Mouse (Mus musculus): ENCODE data around the gene Leng8.
"Not testable (repeated sequence)": the region's sequence is repeated elsewhere in the genome, so short reads cannot be mapped to it uniquely, and the experiment has no call there.

Leng8 gene

GRCm38 (mm10) chr7:4148341-4149208, 11.7 kb downstream of the Leng8 start:
- no peak for DNase-seq

- peak; percentile 82 for DNase-seq
Measured at GRCm38 (mm10) chr7:4149209-4150054, 12.6 kb downstream of the Leng8 start.

- peak; percentile 55 for DNase-seq
Measured at GRCm38 (mm10) chr7:4150059-4150541, 13.3 kb downstream of the Leng8 start, which contains the start of gene Leng9. Leng9 (minus strand) TSS chr7:4150374.

- no peak for DNase-seq
Measured at GRCm38 (mm10) chr7:4150811-4151221, 14.0 kb downstream of the Leng8 start.

- DNase-seq, result no peak
Measured at GRCm38 (mm10) chr7:4151241-4151640, 14.4 kb downstream of the Leng8 start.

DNA sequence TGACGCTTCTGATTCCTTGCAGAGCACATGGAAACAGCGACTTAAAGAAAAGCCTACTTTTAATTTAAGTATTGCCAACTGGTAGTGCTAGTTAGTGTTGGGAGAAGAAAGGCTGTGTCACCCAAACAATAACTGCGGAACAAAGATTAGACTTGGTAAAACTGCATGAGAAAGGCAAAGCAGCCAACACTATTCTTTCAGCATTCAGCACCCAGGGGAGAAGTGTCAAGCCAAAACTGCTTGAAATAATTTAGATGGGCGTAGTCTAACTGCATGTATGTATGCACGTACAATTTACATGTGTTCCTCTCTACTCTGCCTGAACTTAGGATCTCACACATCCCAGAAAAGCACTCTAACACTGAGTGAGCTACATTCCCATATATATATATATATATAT, 17.5 kb downstream of the Leng8 start:
- DNase-seq, result no peak

- no peak for DNase-seq
Measured at GRCm38 (mm10) chr7:4154976-4155375, 18.1 kb downstream of the Leng8 start.

- not testable (repeated sequence) for DNase-seq
Measured at GRCm38 (mm10) chr7:4161596-4161995, 24.8 kb downstream of the Leng8 start.

DNA sequence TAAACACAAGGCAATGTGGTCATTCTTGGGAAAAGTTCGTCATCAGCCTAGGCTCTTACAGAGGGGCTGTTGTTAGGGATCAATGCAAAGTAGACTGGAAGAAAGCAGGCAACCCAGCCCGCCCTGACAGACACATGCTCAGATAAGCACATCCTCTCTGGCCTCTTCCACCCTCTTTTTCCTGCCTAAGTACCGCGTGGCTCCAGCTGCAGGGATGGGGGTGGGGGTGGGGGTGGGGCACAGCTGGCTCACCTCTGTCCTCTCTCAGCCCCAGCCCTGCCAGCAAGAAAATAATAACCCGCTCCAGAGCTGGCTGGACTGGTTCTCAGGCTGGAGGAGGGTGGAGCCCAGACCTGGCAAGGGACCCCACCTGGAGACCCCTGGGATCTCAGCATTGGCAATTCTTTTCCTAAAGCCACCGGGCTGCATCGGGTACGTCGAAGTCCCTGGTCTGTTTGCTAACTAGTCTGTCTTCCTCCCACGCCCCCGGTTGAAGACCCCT, 26.8 kb downstream of the Leng8 start:
- DNase-seq, result no peak

DNA sequence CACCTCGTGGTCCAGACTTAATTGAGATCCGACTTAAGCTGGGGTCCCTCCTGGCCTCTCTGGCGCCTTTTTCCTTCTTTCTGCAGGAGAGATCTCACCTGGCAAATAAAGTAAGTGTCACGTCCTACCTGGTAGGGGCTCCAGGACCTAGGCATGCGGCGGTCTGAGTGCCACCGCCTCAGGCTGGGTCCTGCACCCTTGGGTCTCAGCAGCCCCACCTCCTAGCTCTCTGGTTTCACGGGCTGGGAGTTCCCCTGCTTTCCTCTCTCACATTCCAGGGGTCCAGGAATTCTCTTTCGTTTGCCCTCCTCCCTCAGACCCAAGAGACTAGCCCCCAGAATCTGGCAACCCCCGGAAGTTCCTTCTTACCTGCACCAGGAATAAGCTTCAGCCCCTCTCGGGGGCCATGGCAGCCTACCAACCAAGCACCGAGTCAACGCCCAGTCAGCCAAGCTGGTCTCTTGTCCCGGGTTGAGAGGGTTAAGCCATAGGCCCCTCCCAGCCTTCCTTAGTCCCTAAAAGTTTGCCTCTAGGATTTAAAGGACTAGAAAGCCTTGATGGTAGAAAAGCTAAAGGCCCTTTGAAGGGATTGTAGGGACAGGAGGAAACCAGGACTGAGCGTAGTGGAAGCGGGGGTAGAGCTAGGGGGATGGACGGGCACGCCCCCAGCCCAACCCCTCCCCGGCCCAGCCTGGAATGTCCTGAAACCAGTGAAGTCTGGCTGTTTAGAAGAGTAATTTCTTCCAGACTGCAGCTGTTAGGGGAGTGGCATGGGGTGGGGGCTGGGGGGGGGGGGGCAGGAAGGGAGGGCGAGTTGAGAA, 27.5 kb downstream of the Leng8 start, which contains the start of gene Cdc42ep5:
Gene Cdc42ep5 (minus strand): TSS at position 771 of the 821 bp plus-strand sequence.
- no peak for DNase-seq

DNA sequence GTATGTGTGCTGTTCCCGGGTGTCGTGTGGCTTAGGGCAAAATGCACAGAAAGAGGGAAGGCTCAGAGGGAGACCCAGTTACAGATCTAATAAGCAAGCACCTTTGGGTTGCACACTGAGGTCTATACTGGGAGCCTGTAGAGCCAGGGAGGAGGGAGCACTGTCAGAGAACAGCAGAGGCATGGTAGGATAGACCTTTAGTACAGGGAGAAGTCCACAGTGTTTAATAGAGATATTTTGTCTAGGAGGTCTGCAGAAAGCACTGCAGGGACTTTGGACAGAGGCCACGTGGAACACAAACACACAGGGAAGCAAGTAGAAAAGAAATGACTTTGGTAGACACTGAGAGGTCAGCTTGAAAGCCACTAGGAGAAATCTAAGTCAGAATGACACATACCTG, 28.4 kb downstream of the Leng8 start:
- no peak for DNase-seq

GRCm38 (mm10) chr7:4167098-4167497, 30.3 kb downstream of the Leng8 start:
- DNase-seq, result no peak

GRCm38 (mm10) chr7:4170193-4170938, 33.5 kb downstream of the Leng8 start:
- DNase-seq, result no peak

- DNase-seq, result no peak
Measured at GRCm38 (mm10) chr7:4178438-4178837, 41.6 kb downstream of the Leng8 start.
